In genomic region chr9:110343805-110344204, GRCm38 (mm10) we compare ENCODE assay signal across 12 mouse cellular contexts.
"Had no signal": no experiment of that assay in that cellular context is flagged by ENCODE, and none has a peak within 500 bp of the region (broad histone marks: within the 10 kb centered on the region; RNA-seq: fewer than 3 reads in every experiment).

No protein-coding gene starts in this region.

- H3K9ac ChIP-seq: limb, embryonic 15.5 days; lung, embryonic 15.5 days; midbrain, embryonic 15.5 days; neural tube, embryonic 12.5 days had no signal

- H3K27ac ChIP-seq: limb, embryonic 15.5 days; lung, embryonic 15.5 days; macrophage; midbrain, embryonic 15.5 days; neural tube, embryonic 12.5 days; stomach, postnatal 0 days had no signal

- H3K4me1 ChIP-seq: midbrain, embryonic 15.5 days; neural tube, embryonic 12.5 days had no signal

- H3K36me3 ChIP-seq: limb, embryonic 15.5 days; lung, embryonic 15.5 days; midbrain, embryonic 15.5 days; neural tube, embryonic 12.5 days had no signal

- H3K27me3 ChIP-seq: limb, embryonic 15.5 days; lung, embryonic 15.5 days; megakaryocyte, embryonic 14.5 days; midbrain, embryonic 15.5 days; neural tube, embryonic 12.5 days had no signal

- DNase-seq: kidney, adult 11 months; layer of hippocampus, adult 9-11 months; layer of hippocampus, postnatal 36 days; thymus, postnatal 4 days had no signal

- ATAC-seq: midbrain, embryonic 15.5 days had no signal

- H3K9me3 ChIP-seq: limb, embryonic 15.5 days; lung, embryonic 15.5 days; megakaryocyte, embryonic 14.5 days; midbrain, embryonic 15.5 days; neural tube, embryonic 12.5 days had no signal

- H3K4me3 ChIP-seq: limb, embryonic 15.5 days; lung, embryonic 15.5 days; megakaryocyte, embryonic 14.5 days; midbrain, embryonic 15.5 days; neural tube, embryonic 12.5 days had no signal

- H3K4me2 ChIP-seq: limb, embryonic 15.5 days; lung, embryonic 15.5 days; midbrain, embryonic 11.5 days; midbrain, embryonic 15.5 days; neural tube, embryonic 12.5 days had no signal
